Comparison of ENCODE assay signal across 8 mouse cellular contexts in the genomic region with DNA sequence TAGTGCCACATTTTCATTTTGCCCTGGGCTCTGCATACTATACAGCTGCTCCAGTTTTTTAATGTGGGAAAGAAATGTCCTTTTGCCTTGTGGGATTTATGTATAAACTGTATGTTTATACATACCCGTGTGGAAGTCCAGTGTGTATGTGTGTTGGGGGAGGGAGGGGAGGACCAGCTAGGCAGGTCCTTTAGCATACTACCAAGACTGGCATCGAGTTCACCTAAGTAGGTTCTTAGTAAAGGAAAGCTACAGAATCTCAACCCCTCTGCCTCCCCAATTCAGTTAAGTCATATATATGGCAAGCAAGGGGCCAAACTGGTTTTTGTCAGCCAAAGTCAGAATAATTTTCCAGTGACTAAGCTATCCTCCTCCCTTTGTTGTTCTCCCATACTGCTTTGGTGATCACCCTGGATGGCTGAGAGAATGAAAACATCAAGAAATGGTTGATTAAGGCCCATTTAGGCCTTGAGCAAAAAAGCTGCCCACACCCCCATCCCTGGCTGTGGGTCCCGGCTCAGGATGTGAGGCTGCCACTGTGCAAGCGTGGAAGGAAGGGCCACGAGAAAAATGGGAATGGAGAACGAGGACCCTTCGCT. TPM values are rescaled to one million over a fixed set of nuclear protein-coding genes. Genes with fewer than 3 reads are reported as not detected.
DNase-seq lines count a peak whose midpoint lies in the region; ATAC-seq and TF ChIP-seq lines count a peak whose summit lies in the region.

No protein-coding gene starts in this region.

- TF ChIP-seq POLR2A in testis, adult 2 months (IDR thresholded peaks at IDR 0.05; ENCODE audit: control insufficient read depth, low read depth, low read length), result no peak

- H3K27ac ChIP-seq in testis, adult 2 months (ENCODE audit: control insufficient read depth, insufficient read depth, low read depth, low read length), result peak overlapping the region; percentile 92
- H3K27ac ChIP-seq in limb, embryonic 13.5 days, result peak overlapping the region; percentile 66; the same call in 1 of the 2 replicates
- peak overlapping the region; percentile 84 for H3K27ac ChIP-seq in stomach, postnatal 0 days (replicated peaks)

- no peak for DNase-seq in cerebellum, postnatal 4 days (ENCODE audit: low spot score in 2 of 2)
- DNase-seq in testis, postnatal 10 days (ENCODE audit: low spot score), result no peak
- DNase-seq in stomach, postnatal 0 days (ENCODE audit: low spot score), result peak; percentile 22
- no peak for DNase-seq in ovary, postnatal 14 days (ENCODE audit: low spot score)
- DNase-seq in cerebellum, adult 8-10 months, result no peak

- H3K4me3 ChIP-seq in testis, adult 2 months (ENCODE audit: control insufficient read depth, low read depth, low read length), result peak overlapping the region; percentile 93
- peak overlapping the region; percentile 39 for H3K4me3 ChIP-seq in limb, embryonic 13.5 days
- H3K4me3 ChIP-seq in stomach, postnatal 0 days (ENCODE audit: low read depth, low read length), result peak overlapping the region; percentile 35

- peaks cover 6% of the 10 kb centered on the region for H3K4me1 ChIP-seq in testis, adult 2 months (ENCODE audit: control insufficient read depth, insufficient read depth, low read length)
- H3K4me1 ChIP-seq in limb, embryonic 13.5 days, result 0 out of 2 replicates have a peak, but pooled peaks cover 4% of the 10 kb centered on the region
- H3K4me1 ChIP-seq in stomach, postnatal 0 days (replicated peaks; ENCODE audit: control insufficient read depth, insufficient read depth), result no peaks in the 10 kb centered on the region; the same call in 1 of the 2 replicates

- H3K36me3 ChIP-seq in testis, adult 2 months (ENCODE audit: control insufficient read depth, insufficient read depth, low read length), result no peaks in the 10 kb centered on the region
- H3K36me3 ChIP-seq in limb, embryonic 13.5 days, result no peaks in the 10 kb centered on the region
- H3K36me3 ChIP-seq in stomach, postnatal 0 days (ENCODE audit: control insufficient read depth, insufficient read depth, low read length), result no peaks in the 10 kb centered on the region

- H3K4me2 ChIP-seq in limb, embryonic 13.5 days (replicated peaks), result peak overlapping the region; percentile 67
- peak overlapping the region; percentile 48 for H3K4me2 ChIP-seq in stomach, postnatal 0 days (replicated peaks; ENCODE audit: low read depth)

- TF ChIP-seq EP300 in stomach, postnatal 0 days (optimal IDR thresholded peaks at IDR 0.05), result no peak

- peak overlapping the region; percentile 58 for H3K9ac ChIP-seq in limb, embryonic 13.5 days
- peak overlapping the region; percentile 57 for H3K9ac ChIP-seq in stomach, postnatal 0 days (ENCODE audit: low read length)

- peak; percentile 51; the same call in 1 of the 2 replicates for ATAC-seq in cerebellum, adult (ENCODE audit: insufficient number of reproducible peaks, low FRiP score, low TSS enrichment)
- peak; percentile 29; the same call in 1 of the 2 replicates for ATAC-seq in limb, embryonic 13.5 days (ENCODE audit: low FRiP score, low read depth)
- ATAC-seq in stomach, postnatal 0 days (ENCODE audit: low FRiP score, low TSS enrichment), result peak; percentile 51; the same call in 1 of the 2 replicates

- TF ChIP-seq CTCF in testis, adult 2 months (IDR thresholded peaks at IDR 0.05; ENCODE audit: control insufficient read depth, insufficient read depth, insufficient replicate concordance, low read depth, low read length), result no peak
- TF ChIP-seq CTCF in stomach, postnatal 0 days (IDR thresholded peaks at IDR 0.05; ENCODE audit: low read depth), result no peak

- H3K9me3 ChIP-seq in limb, embryonic 13.5 days, result no peaks in the 10 kb centered on the region
- no peaks in the 10 kb centered on the region for H3K9me3 ChIP-seq in stomach, postnatal 0 days (ENCODE audit: control insufficient read depth, low read length)

- 22% methylated on average over 7 of the region's 7 CpGs for WGBS in limb, embryonic 13.5 days
- 17% methylated on average over 7 of the region's 7 CpGs for WGBS in stomach, postnatal 0 days

- no peaks in the 10 kb centered on the region for H3K27me3 ChIP-seq in testis, adult 2 months (ENCODE audit: control insufficient read depth, insufficient read depth, low read length)
- H3K27me3 ChIP-seq in limb, embryonic 13.5 days, result no peaks in the 10 kb centered on the region
- no peaks in the 10 kb centered on the region for H3K27me3 ChIP-seq in stomach, postnatal 0 days (ENCODE audit: control insufficient read depth, insufficient read depth, low read length)

RNA-seq across cellular contexts. Expression of a gene that starts 6.1 kb away (rescaled TPM):
- polyA plus RNA-seq in testis, adult 2 months (2012; rRNA removed), result 8.3 and 8.5 TPM in 2 replicates
- 19.4 and 20.3 TPM in 2 replicates for polyA plus RNA-seq in limb, embryonic 13.5 days (2015; fragmentation: Nextera tagmentation; extraction: Ambion mirVana)
- 22.2 and 24.0 TPM in 2 replicates for polyA plus RNA-seq in stomach, postnatal 0 days (2015; fragmentation: Nextera tagmentation; extraction: Ambion mirVana)

Comparison
In these comparisons a context has a peak if more than half of its experiments do, and no peak if none do; other contexts are left out.
1. H3K4me3 ChIP-seq: peak in every context shown above with its lines; median percentile 93 in testis, adult 2 months; 39 in limb, embryonic 13.5 days; 35 in stomach, postnatal 0 days.